Mouse (Mus musculus) WW6 (cell line): ENCODE measurements at regions not wholly inside any gene's neighbourhood (a gene's known extent, or its start where the extent isn't known, plus 50 kb on each side); places are given as distances from the start of the nearest gene placed in this dataset.

Experiments used
- DNase-seq: peaks from one replicate; pipeline ENCODE4 v3.0.0-alpha.2; 2013; ENCODE audit warnings: low read depth, low spot score

GRCm38 (mm10) chr6:51208660-51209396 lies 223.6 kb upstream of the Nfe2l3 start:
- DNase-seq: peak; percentile 29

DNA sequence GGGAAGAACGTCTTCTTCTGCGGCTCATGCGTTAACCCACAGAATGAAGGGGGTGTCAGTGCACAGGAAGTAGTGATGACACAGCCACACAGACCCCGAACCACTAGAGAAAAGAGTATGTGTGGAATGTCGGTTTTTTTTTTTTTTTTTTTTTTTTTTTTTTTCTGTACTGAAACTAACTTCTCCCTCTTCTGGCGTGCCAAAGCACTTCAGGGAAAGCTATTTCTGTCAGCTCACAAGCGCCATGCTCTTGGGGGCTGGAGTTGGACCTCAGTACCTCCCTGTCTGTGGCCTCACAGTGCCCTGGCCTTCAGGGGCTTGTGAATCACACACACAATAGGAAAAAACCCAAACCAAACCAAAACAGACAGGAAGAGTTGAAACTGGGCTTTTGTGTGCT lies 221.1 kb upstream of the Nfe2l3 start:
- DNase-seq: no peak

DNA sequence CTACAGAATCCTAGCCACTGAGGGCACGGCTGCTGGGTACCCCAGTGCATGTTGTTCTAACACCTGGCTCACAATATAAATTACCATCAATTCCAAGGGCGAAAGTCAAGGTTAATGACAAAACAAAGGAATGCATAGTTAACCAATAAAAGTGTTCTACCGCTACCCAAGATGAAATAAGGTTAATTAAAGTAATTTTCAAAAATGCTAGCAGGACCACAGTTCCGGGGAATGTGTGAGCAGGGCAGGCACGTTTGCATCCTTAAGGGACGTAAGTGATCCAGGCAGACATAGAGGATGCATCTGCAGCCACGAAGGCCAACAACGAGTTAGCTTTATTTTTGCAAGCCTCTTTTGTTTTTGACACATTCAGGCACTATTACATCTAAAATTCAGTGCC lies 220.3 kb upstream of the Nfe2l3 start:
- DNase-seq: no peak

- DNase-seq: no peak
Observed at GRCm38 (mm10) chr6:51215371-51215770, 217.1 kb upstream of the Nfe2l3 start.

DNA sequence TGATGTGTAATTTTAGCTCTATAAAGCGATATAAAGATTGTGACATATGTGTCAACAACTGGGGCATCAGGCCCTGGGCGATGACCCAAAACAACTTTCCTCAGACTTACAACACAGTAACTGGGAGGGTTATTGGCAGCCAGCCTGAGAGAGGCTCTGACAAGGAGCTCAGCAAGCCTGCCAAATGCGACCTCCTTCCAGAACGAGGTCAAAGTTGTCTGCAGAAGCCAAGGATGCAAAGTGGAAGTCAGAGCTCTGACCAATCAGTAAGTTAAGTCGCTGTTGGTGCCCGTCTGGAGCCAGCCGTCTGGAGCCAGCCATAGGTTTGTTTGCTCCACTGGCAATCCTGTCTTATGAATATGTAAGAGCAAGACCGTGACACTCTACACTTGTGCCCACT lies 216.0 kb upstream of the Nfe2l3 start:
- no peak for DNase-seq

DNA sequence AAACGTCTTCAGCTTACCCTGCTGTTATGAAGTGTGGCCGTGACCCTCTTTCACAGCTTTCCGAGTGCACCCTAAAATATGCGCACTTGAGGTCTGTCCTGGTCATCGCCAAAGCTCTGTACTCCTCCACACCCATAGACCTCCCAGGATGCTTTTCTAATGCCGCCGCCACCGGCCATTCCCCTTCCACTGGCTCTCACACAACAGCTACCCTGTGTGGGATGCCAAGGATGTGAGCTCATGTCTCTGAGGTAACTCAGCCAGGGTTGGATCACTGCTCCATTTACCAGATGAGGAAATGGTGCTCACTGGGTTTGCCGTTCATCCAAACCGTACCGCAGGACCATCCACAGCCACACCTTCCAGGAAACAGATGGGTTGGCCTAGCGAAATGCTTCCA lies 212.8 kb upstream of the Nfe2l3 start:
- no peak for DNase-seq

DNA sequence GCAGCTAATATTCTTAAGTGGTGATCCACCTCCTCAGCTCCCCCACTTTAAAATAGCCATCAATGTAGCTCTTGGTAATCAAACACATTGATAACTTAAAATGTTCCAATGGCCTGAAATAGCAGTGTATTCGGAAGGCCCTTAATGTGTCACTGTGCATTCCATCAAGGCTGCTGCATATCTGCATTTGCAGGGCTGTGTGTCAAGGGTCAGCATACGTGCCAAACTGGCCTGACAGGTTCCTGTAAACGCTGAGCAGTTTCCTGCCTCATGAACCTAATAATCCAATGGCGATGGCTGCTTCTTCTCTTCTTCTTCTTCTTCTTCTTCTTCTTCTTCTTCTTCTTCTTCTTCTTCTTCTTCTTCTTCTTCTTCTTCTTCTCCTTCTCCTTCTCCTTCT lies 211.7 kb upstream of the Nfe2l3 start:
- no peak for DNase-seq

GRCm38 (mm10) chr6:51236077-51236740 lies 196.3 kb upstream of the Nfe2l3 start:
- no peak for DNase-seq

DNA sequence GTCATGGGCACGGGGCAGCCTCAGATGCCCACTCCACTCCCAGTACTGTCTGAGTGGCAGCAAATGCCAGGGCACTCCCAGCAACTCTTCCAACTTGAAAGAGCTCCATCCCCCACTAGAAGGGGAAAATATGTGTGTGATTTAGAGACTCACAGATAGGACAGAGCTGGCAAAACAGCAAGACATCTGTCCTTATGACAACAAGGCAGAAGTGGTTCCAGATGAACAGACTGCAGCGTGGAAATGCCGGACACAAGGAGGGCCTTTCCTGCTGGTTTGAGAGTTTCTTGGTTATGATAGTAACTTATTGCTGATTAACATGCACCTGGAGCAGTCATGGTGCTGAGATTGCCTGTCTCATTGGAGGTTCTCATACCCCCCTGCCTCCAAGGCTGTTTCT lies 192.4 kb upstream of the Nfe2l3 start:
- no peak for DNase-seq

GRCm38 (mm10) chr6:51250233-51250632 lies 182.2 kb upstream of the Nfe2l3 start:
- no peak for DNase-seq

- DNase-seq: no peak
Observed at GRCm38 (mm10) chr6:51251432-51251831, 181.0 kb upstream of the Nfe2l3 start.

- no peak for DNase-seq
Observed at GRCm38 (mm10) chr6:51252721-51253120, 179.7 kb upstream of the Nfe2l3 start.

DNA sequence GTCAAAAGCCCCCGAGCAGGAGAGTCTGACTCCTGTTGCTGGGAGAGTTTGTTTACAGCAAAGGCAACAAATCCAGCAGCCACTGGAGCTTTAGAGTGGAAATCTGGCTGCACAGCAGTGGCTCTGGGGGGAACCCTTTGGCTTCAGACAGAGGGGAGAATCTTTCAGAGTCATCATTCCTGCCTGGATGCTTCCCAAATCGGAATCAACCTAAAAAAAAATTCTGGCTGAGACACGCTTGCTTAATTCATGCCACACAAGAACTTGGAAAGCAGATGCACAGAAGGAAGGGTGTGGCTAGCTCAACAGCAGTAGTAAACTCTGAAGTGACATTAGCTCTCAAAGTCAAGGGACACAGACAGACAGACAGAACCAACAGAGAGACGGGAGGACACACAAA lies 175.8 kb upstream of the Nfe2l3 start:
- DNase-seq: no peak

GRCm38 (mm10) chr6:51257524-51257923 lies 174.9 kb upstream of the Nfe2l3 start:
- DNase-seq: no peak

- no peak for DNase-seq
Observed at GRCm38 (mm10) chr6:51258304-51258703, 174.2 kb upstream of the Nfe2l3 start.

DNA sequence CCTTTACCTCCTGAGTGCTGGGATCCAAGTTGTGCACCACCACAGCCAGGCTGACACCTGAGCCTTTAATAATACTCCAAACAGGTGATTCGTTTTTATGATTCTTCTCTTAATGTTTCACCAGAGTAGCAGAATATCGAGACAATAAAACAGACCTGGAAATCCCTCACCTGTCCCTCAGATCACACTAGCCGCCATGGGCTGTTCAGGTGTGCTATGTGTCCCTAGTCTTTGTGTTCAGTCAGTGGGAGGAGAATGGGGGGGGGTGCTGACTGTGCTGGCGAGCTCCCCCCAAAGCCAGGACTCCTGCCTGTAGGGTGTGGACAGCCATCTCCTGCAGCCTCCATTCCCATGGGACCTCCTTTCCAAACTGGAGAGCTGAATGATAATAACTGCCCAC lies 168.9 kb upstream of the Nfe2l3 start:
- DNase-seq: no peak

DNA sequence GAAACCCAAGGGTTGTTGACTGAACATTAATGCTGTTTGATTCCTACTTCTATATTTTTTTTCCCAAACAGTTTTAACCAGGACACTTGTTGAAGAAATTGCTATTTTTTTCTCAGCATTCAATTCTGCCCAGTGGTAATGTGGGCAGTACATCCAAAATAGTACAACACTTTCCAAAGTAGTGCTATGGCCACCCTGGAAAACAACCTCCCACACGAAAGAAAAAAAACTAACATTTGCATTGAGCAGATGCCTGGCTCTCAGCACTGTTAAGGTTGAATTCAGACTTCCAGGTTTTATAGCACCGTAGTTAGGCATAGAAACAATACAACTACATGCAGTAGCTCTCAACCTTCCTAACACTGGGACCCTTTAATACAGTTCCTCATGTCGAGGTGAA lies 167.1 kb upstream of the Nfe2l3 start:
- no peak for DNase-seq

- no peak for DNase-seq
Observed at GRCm38 (mm10) chr6:51266721-51267120, 165.7 kb upstream of the Nfe2l3 start.

GRCm38 (mm10) chr6:51267888-51268287 lies 164.6 kb upstream of the Nfe2l3 start:
- no peak for DNase-seq

DNA sequence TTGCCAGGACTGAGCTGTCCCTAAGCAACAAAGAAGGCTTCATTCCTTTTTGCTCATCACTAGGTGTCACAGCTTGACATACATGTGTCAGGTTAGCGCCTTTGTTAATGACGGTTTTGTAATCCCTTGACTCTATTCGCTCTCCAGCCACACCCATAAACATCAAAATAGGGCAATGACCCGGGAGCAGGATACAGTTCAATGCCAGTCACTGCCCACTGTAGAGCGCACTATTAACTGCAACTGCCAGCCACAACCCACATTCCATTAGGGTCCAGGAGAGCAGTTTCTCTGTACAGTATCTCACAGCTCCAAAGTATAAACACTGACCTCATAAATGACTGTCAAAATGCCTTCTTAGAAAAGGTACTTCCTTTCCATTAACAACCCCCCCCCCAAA lies 163.5 kb upstream of the Nfe2l3 start:
- DNase-seq: no peak

DNA sequence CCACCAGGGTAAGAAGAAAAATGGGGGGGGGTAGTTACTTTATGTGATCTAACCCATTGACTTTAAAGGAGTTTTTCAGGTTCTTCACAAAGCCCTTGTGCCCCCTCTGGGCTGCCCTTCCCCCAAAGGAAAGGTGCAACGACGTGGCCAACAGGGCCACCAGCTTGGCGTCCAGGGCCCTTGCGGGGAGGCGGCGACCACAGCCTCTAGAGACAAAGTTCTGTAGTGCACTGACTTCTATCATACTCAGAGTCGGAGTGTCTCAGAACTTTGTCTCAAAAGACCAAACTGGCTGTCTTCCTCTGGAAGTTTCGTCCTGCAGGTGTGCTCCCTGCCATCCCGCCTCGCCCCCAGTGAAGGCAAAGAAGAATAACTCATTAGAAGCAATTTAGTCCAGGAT lies 162.9 kb upstream of the Nfe2l3 start:
- no peak for DNase-seq

DNA sequence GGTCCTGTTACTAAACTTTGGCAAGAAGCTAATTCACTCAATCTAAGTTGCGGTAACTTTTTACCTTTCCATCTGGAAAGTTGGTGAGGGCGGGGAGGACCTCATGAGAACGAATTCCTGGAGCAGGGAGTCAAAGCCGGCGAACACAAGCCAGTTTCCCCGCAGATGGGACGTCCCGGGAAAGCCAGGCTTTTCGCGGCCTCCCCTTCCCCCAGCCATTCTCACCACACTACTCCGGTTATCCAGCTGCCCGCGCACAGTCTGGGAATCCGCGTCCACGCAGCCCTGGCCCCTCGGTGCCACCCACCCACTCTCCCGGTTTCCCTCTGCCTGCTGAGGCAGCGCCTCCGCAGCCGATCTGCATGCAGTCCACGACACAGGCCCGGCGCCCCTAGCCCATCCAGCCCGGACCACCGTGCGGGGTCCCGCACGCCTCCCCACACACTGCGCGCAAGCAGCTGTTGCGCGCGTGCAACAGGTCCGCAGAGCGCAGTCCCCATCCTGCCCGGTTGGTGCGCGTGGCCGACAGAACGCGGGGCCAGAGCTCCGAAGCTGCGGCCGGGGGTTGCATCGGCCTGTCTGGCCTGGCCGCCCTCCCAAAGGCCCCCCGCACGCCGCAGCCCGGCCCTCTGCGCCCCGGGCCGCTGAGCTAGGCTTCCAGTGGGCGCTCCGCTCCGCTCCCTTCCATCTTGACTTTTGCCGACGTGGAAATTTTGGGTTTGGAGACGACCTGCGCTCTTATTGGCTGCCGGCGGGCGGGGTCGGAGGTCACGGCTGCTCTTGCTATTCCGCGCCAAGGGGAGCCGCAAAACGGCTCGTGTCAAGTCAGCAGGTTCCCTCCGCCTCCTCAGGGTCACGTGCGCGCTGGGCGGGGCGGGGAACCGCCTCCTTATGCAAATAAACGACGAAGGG lies 162.0 kb upstream of the Nfe2l3 start:
- peak; percentile 91 for DNase-seq

DNA sequence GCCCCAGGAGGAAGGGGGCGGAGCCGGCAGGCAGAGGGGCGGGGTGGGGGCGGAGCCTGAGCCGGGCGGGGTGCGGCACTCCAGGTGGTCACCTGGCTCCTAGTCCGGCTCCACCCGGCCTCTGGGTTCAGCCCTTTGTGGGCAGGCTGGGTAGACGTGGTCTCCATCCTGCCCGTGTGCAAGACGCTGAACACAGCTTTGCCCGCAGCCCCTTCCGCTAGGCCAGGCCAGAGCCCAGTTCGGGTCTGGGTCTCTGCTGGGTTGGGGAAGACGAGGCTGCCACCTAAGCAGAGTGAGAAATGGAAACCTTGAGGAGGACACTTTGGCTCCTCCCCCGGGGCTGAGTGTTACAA lies 161.4 kb upstream of the Nfe2l3 start:
- no peak for DNase-seq
